Mouse (Mus musculus): Measurements from ENCODE around the gene Kif6. TPM values are rescaled to one million over a fixed set of nuclear protein-coding genes. Genes with fewer than 3 reads are reported as not detected.

The Kif6 gene
- polyA plus RNA-seq, 1 experiment from 2014 or later: 4.8 TPM

DNA sequence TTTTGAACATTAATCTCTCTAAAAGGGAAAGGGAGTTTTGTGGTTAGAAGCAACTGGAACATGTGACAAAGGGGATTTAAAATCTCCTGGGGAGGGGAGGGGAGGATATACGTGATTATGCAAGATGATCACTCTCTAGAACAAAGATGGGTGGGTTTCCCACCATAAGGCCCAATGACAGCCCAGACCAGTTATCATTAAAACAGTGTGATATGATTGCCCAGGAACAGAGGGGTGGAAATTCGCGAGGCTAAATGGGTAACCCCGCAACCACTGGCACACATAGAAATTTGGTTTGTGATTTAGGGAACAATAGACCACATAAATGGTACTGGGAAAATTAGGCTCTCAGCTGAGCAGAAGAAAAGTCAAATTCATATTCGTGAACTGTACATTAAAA, 37.9 kb downstream of the Kif6 start:
- no peak overlapping the region for H3K4me3 ChIP-seq (ENCODE audit: low read depth, low read length)
- no peaks in the 10 kb centered on the region for H3K36me3 ChIP-seq (ENCODE audit: insufficient read depth)
- no peaks in the 10 kb centered on the region for H3K9me3 ChIP-seq (ENCODE audit: low read depth, low read length)
- no peak for ATAC-seq (ENCODE audit: insufficient read depth)
- H3K4me2 ChIP-seq: no peak overlapping the region
- H3K27ac ChIP-seq (ENCODE audit: low read depth): no peak overlapping the region
- no peaks in the 10 kb centered on the region for H3K27me3 ChIP-seq (ENCODE audit: insufficient read depth, low read length)
- 0 out of 2 replicates have a peak, but pooled peaks cover 4% of the 10 kb centered on the region for H3K4me1 ChIP-seq (ENCODE audit: insufficient read depth)
- no peak for TF ChIP-seq CTCF (IDR thresholded peaks at IDR 0.05; ENCODE audit: low read depth)
- 72% methylated on average over 5 of the region's 5 CpGs for WGBS
- no peak overlapping the region for H3K9ac ChIP-seq
- no peak for DNase-seq

- Histone ChIP-seq H3K9ac (no peak overlapping the region), H3K9me3 (ENCODE audit: low read depth, low read length) (no peaks in the 10 kb centered on the region), H3K4me2 (no peak overlapping the region), H3K27ac (ENCODE audit: low read depth) (no peak overlapping the region), H3K36me3 (ENCODE audit: insufficient read depth) (no peaks in the 10 kb centered on the region), H3K4me3 (ENCODE audit: low read depth, low read length) (no peak overlapping the region), H3K4me1 (ENCODE audit: insufficient read depth) (no peaks in the 10 kb centered on the region), H3K27me3 (ENCODE audit: insufficient read depth, low read length) (no peaks in the 10 kb centered on the region)
- no peak for TF ChIP-seq CTCF (IDR thresholded peaks at IDR 0.05; ENCODE audit: low read depth)
- 41% methylated on average over 6 of the region's 6 CpGs for WGBS
- no peak for ATAC-seq (ENCODE audit: insufficient read depth)
- DNase-seq: no peak
These were observed 46.7 kb downstream of the Kif6 start for GRCm38 (mm10) chr17:49661626-49662025.

- WGBS: 83% methylated on average over 5 of the region's 5 CpGs
- no peaks in the 10 kb centered on the region for H3K4me1 ChIP-seq (ENCODE audit: insufficient read depth)
These were observed 51.8 kb downstream of the Kif6 start for GRCm38 (mm10) chr17:49666728-49667127.

GRCm38 (mm10) chr17:49668296-49668695, 53.4 kb downstream of the Kif6 start:
- no peaks in the 10 kb centered on the region for H3K36me3 ChIP-seq (ENCODE audit: insufficient read depth)
- no peaks in the 10 kb centered on the region for H3K27me3 ChIP-seq (ENCODE audit: insufficient read depth, low read length)
- no peak overlapping the region for H3K4me3 ChIP-seq (ENCODE audit: low read depth, low read length)
- H3K9me3 ChIP-seq (ENCODE audit: low read depth, low read length): no peaks in the 10 kb centered on the region
- ATAC-seq (ENCODE audit: insufficient read depth) (no peak), DNase-seq (no peak)
- no peak overlapping the region for H3K27ac ChIP-seq (ENCODE audit: low read depth)
- 80% methylated on average over 6 of the region's 6 CpGs for WGBS
- H3K4me2 ChIP-seq: no peak overlapping the region
- no peak for TF ChIP-seq CTCF (IDR thresholded peaks at IDR 0.05; ENCODE audit: low read depth)
- H3K9ac ChIP-seq: no peak overlapping the region
- H3K4me1 ChIP-seq (ENCODE audit: insufficient read depth): no peaks in the 10 kb centered on the region

More at GRCm38 (mm10) chr17:49666728-49667127, 51.8 kb downstream of the Kif6 start:
- H3K27ac ChIP-seq (ENCODE audit: low read depth): no peak overlapping the region
- no peaks in the 10 kb centered on the region for H3K9me3 ChIP-seq (ENCODE audit: low read depth, low read length)
- H3K4me3 ChIP-seq (ENCODE audit: low read depth, low read length): no peak overlapping the region
- H3K27me3 ChIP-seq (ENCODE audit: insufficient read depth, low read length): no peaks in the 10 kb centered on the region
- ATAC-seq (ENCODE audit: insufficient read depth) (no peak), DNase-seq (no peak)
- H3K9ac ChIP-seq: no peak overlapping the region
- TF ChIP-seq CTCF (IDR thresholded peaks at IDR 0.05; ENCODE audit: low read depth): no peak
- H3K4me2 ChIP-seq: no peak overlapping the region
- no peaks in the 10 kb centered on the region for H3K36me3 ChIP-seq (ENCODE audit: insufficient read depth)

DNA sequence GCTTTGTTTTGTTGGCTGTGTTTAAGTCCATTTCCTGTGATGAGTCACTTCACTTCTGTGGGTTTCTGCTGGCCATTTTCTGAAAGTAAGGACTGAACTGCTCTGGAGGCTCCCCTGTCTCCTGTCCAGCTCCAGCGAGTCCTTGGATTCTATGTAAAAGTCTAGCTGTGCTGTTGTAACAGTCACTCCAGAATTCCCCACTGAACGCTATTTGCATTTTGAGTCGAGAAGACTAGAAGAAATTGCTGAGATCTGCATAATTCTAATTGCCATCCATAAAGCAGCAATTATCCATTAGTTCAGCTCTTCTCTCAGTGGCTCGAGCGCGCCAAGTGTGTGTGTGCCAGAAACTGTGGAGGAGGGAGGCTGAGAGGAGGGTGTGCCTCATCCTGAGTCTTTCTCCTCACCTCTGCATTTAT, 57.0 kb downstream of the Kif6 start:
- ATAC-seq (ENCODE audit: insufficient read depth) (no peak), DNase-seq (peak; percentile 44)
- Histone ChIP-seq H3K4me1 (ENCODE audit: insufficient read depth) (no peaks in the 10 kb centered on the region), H3K9me3 (ENCODE audit: low read depth, low read length) (no peaks in the 10 kb centered on the region; the same call in 1 of the 2 replicates), H3K27me3 (ENCODE audit: insufficient read depth, low read length) (no peaks in the 10 kb centered on the region), H3K4me3 (ENCODE audit: low read depth, low read length) (no peak overlapping the region), H3K9ac (no peak overlapping the region), H3K27ac (ENCODE audit: low read depth) (no peak overlapping the region), H3K4me2 (no peak overlapping the region), H3K36me3 (ENCODE audit: insufficient read depth) (no peaks in the 10 kb centered on the region)
- 64% methylated on average over 6 of the region's 6 CpGs for WGBS
- TF ChIP-seq CTCF (IDR thresholded peaks at IDR 0.05; ENCODE audit: low read depth): no peak

- no peaks in the 10 kb centered on the region; the same call in 1 of the 2 replicates for H3K9me3 ChIP-seq (ENCODE audit: low read depth, low read length)
- H3K36me3 ChIP-seq (ENCODE audit: insufficient read depth): no peaks in the 10 kb centered on the region
- H3K27me3 ChIP-seq (ENCODE audit: insufficient read depth, low read length): no peaks in the 10 kb centered on the region
- no peak for TF ChIP-seq CTCF (IDR thresholded peaks at IDR 0.05; ENCODE audit: low read depth)
- ATAC-seq (ENCODE audit: insufficient read depth) (no peak), DNase-seq (no peak)
- no peak overlapping the region for H3K9ac ChIP-seq
- H3K4me3 ChIP-seq (ENCODE audit: low read depth, low read length): no peak overlapping the region
- H3K4me2 ChIP-seq: no peak overlapping the region
- WGBS: 77% methylated on average over 5 of the region's 5 CpGs
- H3K27ac ChIP-seq (ENCODE audit: low read depth): no peak overlapping the region
- no peaks in the 10 kb centered on the region for H3K4me1 ChIP-seq (ENCODE audit: insufficient read depth)
These were observed 57.5 kb downstream of the Kif6 start for GRCm38 (mm10) chr17:49672421-49672820.

GRCm38 (mm10) chr17:49675629-49676028, 60.7 kb downstream of the Kif6 start:
- no peaks in the 10 kb centered on the region for H3K36me3 ChIP-seq (ENCODE audit: insufficient read depth)
- H3K4me3 ChIP-seq (ENCODE audit: low read depth, low read length): 0 out of 2 replicates have a peak overlapping the region, but pooled peaks have one; percentile 6
- peak overlapping the region; percentile 16; the same call in 1 of the 2 replicates for H3K9ac ChIP-seq
- peak overlapping the region; percentile 77; the same call in 1 of the 2 replicates for H3K27ac ChIP-seq (ENCODE audit: low read depth)
- H3K4me2 ChIP-seq: peak overlapping the region; percentile 46
- peak; percentile 65 for DNase-seq
- 46% methylated on average over 4 of the region's 4 CpGs for WGBS
- H3K4me1 ChIP-seq (ENCODE audit: insufficient read depth): no peaks in the 10 kb centered on the region
- no peaks in the 10 kb centered on the region for H3K27me3 ChIP-seq (ENCODE audit: insufficient read depth, low read length)
- no peaks in the 10 kb centered on the region; the same call in 1 of the 2 replicates for H3K9me3 ChIP-seq (ENCODE audit: low read depth, low read length)
- no peak for ATAC-seq (ENCODE audit: insufficient read depth)
- no peak for TF ChIP-seq CTCF (IDR thresholded peaks at IDR 0.05; ENCODE audit: low read depth)

All from lung, embryonic 14.5 days (tissue).